24 mouse cellular contexts compared by ENCODE assay signal in genomic region chr10:28986203-28986602, GRCm38 (mm10). TPM values are rescaled to one million over a fixed set of nuclear protein-coding genes. Genes with fewer than 3 reads are reported as not detected.
"Had no signal": no experiment of that assay in that cellular context is flagged by ENCODE, and none has a peak within 500 bp of the region (broad histone marks: within the 10 kb centered on the region; RNA-seq: fewer than 3 reads in every experiment).

Gene 2310057J18Rik, minus strand, starts transcription at chr10:28986303.

- H3K4me1 ChIP-seq: neural tube, embryonic 13.5 days; neural tube, embryonic 15.5 days; stomach, embryonic 15.5 days had no signal

- H3K27me3 ChIP-seq: neural tube, embryonic 13.5 days; neural tube, embryonic 15.5 days; stomach, embryonic 15.5 days had no signal

- H3K27ac ChIP-seq: neural tube, embryonic 13.5 days; neural tube, embryonic 15.5 days; stomach, embryonic 15.5 days; stomach, postnatal 0 days had no signal

- DNase-seq: retina, postnatal 1 day; right cerebral cortex, adult 18-20 months; right cerebral cortex, postnatal 14 days; right cerebral cortex, postnatal 25 days; right cerebral cortex, postnatal 4 days; spleen, adult 18-20 months; thymus, adult 18-20 months; thymus, adult 2 months; thymus, postnatal 14 days; thymus, postnatal 25 days; thymus, postnatal 36 days; thymus, postnatal 4 days had no signal

- H3K9me3 ChIP-seq: neural tube, embryonic 13.5 days; neural tube, embryonic 15.5 days; stomach, embryonic 15.5 days had no signal

- H3K36me3 ChIP-seq: neural tube, embryonic 13.5 days; neural tube, embryonic 15.5 days; stomach, embryonic 15.5 days had no signal

- H3K4me3 ChIP-seq: neural tube, embryonic 13.5 days; neural tube, embryonic 15.5 days; stomach, embryonic 15.5 days had no signal

RNA-seq across cellular contexts. Expression of gene 2310057J18Rik, which starts in this region (rescaled TPM):
- polyA plus RNA-seq: neural tube, embryonic 13.5 days; neural tube, embryonic 14.5 days; neural tube, embryonic 15.5 days; small intestine, adult 2 months; spleen, adult 2 months; stomach, embryonic 14.5 days; stomach, embryonic 16.5 days; stomach, postnatal 0 days; testis, adult 2 months; thymus, adult 2 months; thymus, postnatal 0 days; urinary bladder, adult 2 months had no signal
